Mouse (Mus musculus) gastrocnemius, postnatal 36 days (tissue): ENCODE data around the gene Snip1. TPM values are rescaled to one million over a fixed set of nuclear protein-coding genes. Genes with fewer than 3 reads are reported as not detected.

Experiments used
- DNase-seq, 2 experiments: peaks; one replicate each; pipeline ENCODE4 v3.0.0; 2022
- intact Hi-C: fragments of 180-260 bp; cut with DNase I; formaldehyde crosslinking; loops from one replicate; pipeline ENCODE4 v1.15.1; 2025
- long read RNA-seq, 2 experiments: library from polyadenylated mRNA; stranded (forward); transcript quantifications; one replicate each; pipeline ENCODE4 v2.0.0; 2021
- total RNA-seq, 2 experiments: library from RNA; stranded (reverse); gene quantifications; 2 replicates each; pipeline ENCODE4 v1.2.3; 2021

Snip1 gene
- 1 to 10 TPM; 3.5 to 4.1 TPM for total RNA-seq
- long read RNA-seq, experiment 1, partial matches to known transcripts, result 0 of 2 reads
- long read RNA-seq, experiment 1, other reads (novel, unspliced or antisense), result 1 of 2 reads
- long read RNA-seq, experiment 2, partial matches to known transcripts, result 0 of 1 reads
- long read RNA-seq, experiment 2, other reads (novel, unspliced or antisense), result 0 of 1 reads

- intact Hi-C loops, result loop anchor here (10.0 kb wide), 1 partner anchor 212 kb away; the partner anchor contains the start of genes 1110065P20Rik and Yrdc
Observed at GRCm38 (mm10) chr4:125066490-125067370, at the start of gene Snip1. Gene Snip1, plus strand, starts transcription at chr4:125066672.

GRCm38 (mm10) chr4:125017431-125017830, 49.0 kb upstream of the Snip1 start:
- no peak for DNase-seq
- intact Hi-C loops, result no loop called here

More at GRCm38 (mm10) chr4:125066490-125067370, at the start of gene Snip1:
- DNase-seq, result peak; percentile 90 to 91

- intact Hi-C loops, result no loop called here
- no peak for DNase-seq
Observed at GRCm38 (mm10) chr4:125020780-125021538, 45.5 kb upstream of the Snip1 start.

- intact Hi-C loops, result no loop called here
- peak; percentile 89 to 90 for DNase-seq
Observed at GRCm38 (mm10) chr4:125029891-125030614, 36.4 kb upstream of the Snip1 start.

- intact Hi-C loops, result no loop called here
- DNase-seq, result no peak
Observed at GRCm38 (mm10) chr4:125034341-125034740, 32.1 kb upstream of the Snip1 start.

- no peak for DNase-seq
- intact Hi-C loops, result no loop called here
Observed at GRCm38 (mm10) chr4:125044454-125044853, 22.0 kb upstream of the Snip1 start.

GRCm38 (mm10) chr4:125055385-125055784, 11.1 kb upstream of the Snip1 start:
- intact Hi-C loops, result no loop called here

GRCm38 (mm10) chr4:125056476-125056875, 10.0 kb upstream of the Snip1 start:
- no peak for DNase-seq
- intact Hi-C loops, result no loop called here

More at GRCm38 (mm10) chr4:125055385-125055784, 11.1 kb upstream of the Snip1 start:
- DNase-seq, result no peak

GRCm38 (mm10) chr4:125057273-125057672, 9.2 kb upstream of the Snip1 start:
- intact Hi-C loops, result no loop called here
- DNase-seq, result no peak

GRCm38 (mm10) chr4:125058033-125058432, 8.4 kb upstream of the Snip1 start:
- DNase-seq, result no peak
- intact Hi-C loops, result loop anchor here (2.0 kb wide), 1 partner anchor 115 kb away; no protein-coding TSS in a partner anchor

- peak; percentile 28 to 35 for DNase-seq
- intact Hi-C loops, result loop anchor here (2.0 kb wide), 1 partner anchor 116 kb away; no protein-coding TSS in a partner anchor
Observed at GRCm38 (mm10) chr4:125059025-125059424, 7.4 kb upstream of the Snip1 start.

- intact Hi-C loops, result loop anchor here (10.0 kb wide), 1 partner anchor 209 kb away; the partner anchor contains the start of genes 1110065P20Rik and Yrdc
- DNase-seq, result no peak
Observed at GRCm38 (mm10) chr4:125063829-125064228, 2.6 kb upstream of the Snip1 start.

GRCm38 (mm10) chr4:125065517-125066307, 760 bp upstream of the Snip1 start, which contains the start of gene Dnali1:
Gene Dnali1, minus strand, starts transcription at chr4:125065703.
- intact Hi-C loops, result loop anchor here (10.0 kb wide), 1 partner anchor 211 kb away; the partner anchor contains the start of genes 1110065P20Rik and Yrdc
- peak; percentile 21 to 28 for DNase-seq

GRCm38 (mm10) chr4:125077700-125078099, 11.2 kb downstream of the Snip1 start:
- intact Hi-C loops, result no loop called here

GRCm38 (mm10) chr4:125078698-125079097, 12.2 kb downstream of the Snip1 start:
- DNase-seq, result no peak
- intact Hi-C loops, result no loop called here

More at GRCm38 (mm10) chr4:125077700-125078099, 11.2 kb downstream of the Snip1 start:
- no peak for DNase-seq

- DNase-seq, result peak; percentile 80 to 90
- intact Hi-C loops, result no loop called here
Observed at GRCm38 (mm10) chr4:125084403-125085345, 18.2 kb downstream of the Snip1 start, which contains the start of gene Meaf6. Gene Meaf6, plus strand, starts transcription at chr4:125085134.

- intact Hi-C loops, result no loop called here
- DNase-seq, result peak in 1 of 2 experiments; percentile 63
Observed at GRCm38 (mm10) chr4:125085346-125085841, 18.9 kb downstream of the Snip1 start.
